Mouse (Mus musculus) kidney, postnatal 0 days (tissue): ENCODE data around the gene Jam3. TPM values are rescaled to one million over a fixed set of nuclear protein-coding genes. Genes with fewer than 3 reads are reported as not detected.
A peak's percentile ranks its signal among the peaks of the same experiment; 100 is the strongest.

ENCODE experiments used
- ATAC-seq: fragments of 200-750 bp; cut with Nextera tagmentation; replicated peaks from 2 replicates; pipeline ENCODE4 v1.8.0; 2017; ENCODE audit warnings: low read depth, moderate number of reproducible peaks, moderate TSS enrichment, moderate library complexity; ENCODE audit not compliant: low FRiP score
- DNase-seq: peaks from one replicate; pipeline ENCODE4 v3.0.0-alpha.2; 2016; ENCODE audit warnings: low spot score
- H3K27ac ChIP-seq: fragments of 300-500 bp; sonication (generic); 2 replicates; pipeline ENCODE4 v1.5.1; 2014; ENCODE audit warnings: mild to moderate bottlenecking
- H3K27me3 ChIP-seq: fragments of 300-500 bp; sonication (generic); 2 replicates; pipeline ENCODE4 v1.6.1; 2014; ENCODE audit warnings: low read length, mixed read lengths; ENCODE audit not compliant: insufficient read depth
- H3K36me3 ChIP-seq: fragments of 300-500 bp; sonication (generic); 2 replicates; pipeline ENCODE4 v1.6.1; 2014; ENCODE audit warnings: low read length, mixed read lengths; ENCODE audit not compliant: insufficient read depth
- H3K4me1 ChIP-seq: fragments of 300-500 bp; sonication (generic); replicated peaks from 2 replicates; pipeline ENCODE4 v1.6.1; 2014; ENCODE audit warnings: antibody characterized with exemption, low read length, mixed read lengths; ENCODE audit not compliant: insufficient read depth
- H3K4me2 ChIP-seq: fragments of 300-500 bp; sonication (generic); 2 replicates; pipeline ENCODE4 v1.6.1; 2014; ENCODE audit warnings: mild to moderate bottlenecking, low read length, moderate library complexity, mixed read lengths
- H3K4me3 ChIP-seq: fragments of 300-500 bp; sonication (generic); replicated peaks from 2 replicates; pipeline ENCODE4 v1.5.1; 2014; ENCODE audit warnings: low read depth, low read length
- H3K9ac ChIP-seq: fragments of 300-500 bp; sonication (generic); 2 replicates; pipeline ENCODE4 v1.6.1; 2014; ENCODE audit warnings: low read depth, low read length
- H3K9me3 ChIP-seq: fragments of 300-500 bp; sonication (generic); replicated peaks from 2 replicates; pipeline ENCODE4 v1.6.1; 2016; ENCODE audit warnings: low read length, inconsistent platforms, mixed read lengths
- CTCF ChIP-seq: IDR thresholded peaks from 2 replicates; pipeline ENCODE4 v1.5.1; 2016; ENCODE audit warnings: antibody characterized with exemption, low read depth, mild to moderate bottlenecking, moderate library complexity
- WGBS: fragments of 180-500 bp; shearing (Covaris S2); extraction: QIAGEN DNeasy Blood & Tissue Kit; methylation state at CpG from one replicate; pipeline ENCODE4 v1.1.7; 2014; 5-methylcytosine and 5-hydroxymethylcytosine counted together
- polyA plus RNA-seq: library from polyadenylated mRNA; unstranded; fragments of >200 nt; fragmentation: Nextera tagmentation; extraction: Ambion mirVana; gene quantifications from 2 replicates; pipeline ENCODE4 v1.2.1, GENCODE M21; 2015

The Jam3 gene
- polyA plus RNA-seq, 1 experiment from 2014 or later, result 56.8 TPM

DNA sequence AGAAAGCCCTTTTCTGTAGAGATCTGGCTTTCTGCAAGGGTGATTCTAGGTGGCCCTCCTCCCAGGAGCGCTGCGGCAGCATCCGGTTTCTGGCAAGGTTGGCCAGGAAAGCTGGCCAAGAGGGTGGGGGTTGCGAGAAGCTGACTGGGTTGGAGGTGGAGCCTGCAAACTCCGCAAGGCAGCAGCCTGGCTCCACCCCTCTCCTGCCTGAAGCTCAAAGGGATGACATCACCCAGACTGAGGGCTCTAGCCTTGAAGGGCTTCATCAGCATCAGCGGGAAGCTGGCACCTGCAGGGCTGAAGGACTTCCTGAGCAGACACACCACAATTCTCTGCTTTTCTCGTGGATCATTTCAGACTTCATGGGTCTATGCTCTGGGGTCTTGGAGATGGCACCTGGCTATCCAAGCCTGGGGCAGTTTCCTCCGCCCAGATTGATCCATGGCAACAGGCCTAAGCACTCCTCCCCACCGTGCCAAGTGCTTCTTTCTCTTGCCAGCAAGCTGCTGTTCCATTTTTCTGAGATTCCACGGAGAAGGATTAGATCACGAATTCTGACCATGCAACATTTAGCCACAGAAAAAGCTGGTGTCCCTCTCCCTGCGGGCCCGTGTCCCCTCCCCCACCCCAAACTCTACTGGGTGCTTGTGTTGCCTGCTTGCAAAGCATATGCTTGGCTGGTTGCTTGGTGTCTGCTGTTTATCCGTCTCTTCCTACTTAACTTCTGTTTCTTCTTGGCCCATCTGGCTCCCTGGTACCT is 37.0 kb upstream of the Jam3 start:
- H3K36me3 ChIP-seq, result no peaks in the 10 kb centered on the region
- H3K4me3 ChIP-seq, result 0 out of 2 replicates have a peak overlapping the region, but pooled peaks have one; percentile 13
- no peaks in the 10 kb centered on the region for H3K9me3 ChIP-seq
- H3K27me3 ChIP-seq, result no peaks in the 10 kb centered on the region
- ATAC-seq (peak; percentile 94), DNase-seq (peak; percentile 92)
- peak overlapping the region; percentile 68 for H3K27ac ChIP-seq
- peaks cover 18% of the 10 kb centered on the region; the same call in 1 of the 2 replicates for H3K4me1 ChIP-seq
- no peak for TF ChIP-seq CTCF
- 14% methylated on average over 14 of the region's 14 CpGs for WGBS
- H3K9ac ChIP-seq, result peak overlapping the region; percentile 40; the same call in 1 of the 2 replicates
- H3K4me2 ChIP-seq, result peak overlapping the region; percentile 62

DNA sequence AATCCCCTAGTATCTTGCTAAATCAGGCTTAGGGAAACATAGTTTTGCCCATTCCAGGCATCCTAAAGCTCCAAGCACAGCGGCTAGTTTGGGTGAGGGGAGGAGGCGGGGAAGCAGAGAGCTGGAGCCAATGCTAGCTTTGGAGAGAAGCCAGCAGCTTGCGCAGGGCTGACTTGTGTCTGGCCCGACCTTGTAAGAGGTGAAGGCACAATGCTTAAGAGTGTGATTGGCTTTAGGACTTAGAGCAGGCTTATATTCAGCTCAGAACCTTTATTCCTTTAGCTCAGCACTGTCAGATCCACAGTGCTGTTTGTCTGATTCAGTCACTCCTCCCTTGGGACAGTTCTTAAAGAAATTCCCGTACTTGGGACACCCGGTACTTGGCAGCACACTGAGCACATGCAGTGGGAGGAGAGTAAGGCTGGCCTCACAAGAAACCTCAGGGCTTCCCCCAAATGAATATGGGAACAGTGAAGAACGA is 36.3 kb upstream of the Jam3 start:
- DNase-seq (peak; percentile 67), ATAC-seq (peak; percentile 23)
- Histone ChIP-seq H3K4me1 (peaks cover 18% of the 10 kb centered on the region; the same call in 1 of the 2 replicates), H3K9ac (peak overlapping the region; percentile 40; the same call in 1 of the 2 replicates), H3K4me2 (peak overlapping the region; percentile 62), H3K9me3 (no peaks in the 10 kb centered on the region), H3K27me3 (no peaks in the 10 kb centered on the region), H3K36me3 (no peaks in the 10 kb centered on the region), H3K27ac (peak overlapping the region; percentile 68), H3K4me3 (0 out of 2 replicates have a peak overlapping the region, but pooled peaks have one; percentile 13)
- WGBS, result 2% methylated on average over 7 of the region's 7 CpGs
- TF ChIP-seq CTCF, result no peak

DNA sequence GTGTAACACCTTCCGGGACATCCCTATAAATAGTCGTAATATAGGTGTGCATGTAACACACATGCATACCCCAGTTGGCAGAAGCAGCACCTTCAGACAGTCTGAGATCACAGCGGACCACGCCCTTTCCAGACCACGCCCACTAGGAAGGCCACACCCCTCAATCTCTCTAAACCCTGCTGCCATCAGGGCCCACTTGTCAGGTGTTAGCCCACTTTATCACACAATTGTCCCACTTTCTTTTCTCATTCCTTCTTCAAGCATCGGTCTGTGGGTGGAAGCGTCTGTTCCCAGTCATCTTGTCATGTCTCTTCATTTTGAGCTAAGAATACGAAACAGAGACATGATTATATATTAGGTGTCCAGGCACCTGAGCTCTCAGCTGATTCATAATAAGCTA is 35.2 kb upstream of the Jam3 start:
- peaks cover 18% of the 10 kb centered on the region; the same call in 1 of the 2 replicates for H3K4me1 ChIP-seq
- TF ChIP-seq CTCF, result no peak
- H3K27ac ChIP-seq, result no peak overlapping the region
- H3K4me3 ChIP-seq, result no peak overlapping the region
- H3K9me3 ChIP-seq, result no peaks in the 10 kb centered on the region
- no peaks in the 10 kb centered on the region for H3K27me3 ChIP-seq
- no peak overlapping the region for H3K4me2 ChIP-seq
- no peaks in the 10 kb centered on the region for H3K36me3 ChIP-seq
- WGBS, result 81% methylated on average over 8 of the region's 8 CpGs
- H3K9ac ChIP-seq, result no peak overlapping the region
- DNase-seq (no peak), ATAC-seq (no peak)

DNA sequence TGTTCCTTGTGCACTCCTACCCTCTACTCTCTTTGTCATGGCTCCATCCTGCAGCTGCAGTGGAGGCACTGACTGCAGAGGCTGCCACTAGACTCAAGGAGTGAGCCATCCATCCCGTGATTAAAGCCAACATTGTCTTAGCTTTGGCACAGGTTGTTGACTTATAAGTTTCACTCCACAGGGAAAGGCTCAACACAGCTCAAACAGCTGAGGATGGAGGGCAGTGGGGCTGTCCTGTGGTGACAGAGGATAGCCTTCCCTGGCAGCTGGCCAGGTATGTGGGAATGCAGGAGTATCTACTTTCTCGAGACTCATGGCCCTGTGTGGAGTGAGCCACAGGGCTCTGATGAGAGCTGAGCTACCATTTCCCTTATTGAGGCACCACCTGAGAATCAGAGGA is 34.1 kb upstream of the Jam3 start:
- Histone ChIP-seq H3K4me2 (no peak overlapping the region), H3K27ac (no peak overlapping the region), H3K4me1 (peaks cover 18% of the 10 kb centered on the region; the same call in 1 of the 2 replicates), H3K4me3 (no peak overlapping the region), H3K9me3 (no peaks in the 10 kb centered on the region), H3K36me3 (no peaks in the 10 kb centered on the region), H3K27me3 (no peaks in the 10 kb centered on the region), H3K9ac (no peak overlapping the region)
- 48% methylated on average over 2 of the region's 2 CpGs for WGBS
- no peak for TF ChIP-seq CTCF
- DNase-seq (no peak), ATAC-seq (no peak)

DNA sequence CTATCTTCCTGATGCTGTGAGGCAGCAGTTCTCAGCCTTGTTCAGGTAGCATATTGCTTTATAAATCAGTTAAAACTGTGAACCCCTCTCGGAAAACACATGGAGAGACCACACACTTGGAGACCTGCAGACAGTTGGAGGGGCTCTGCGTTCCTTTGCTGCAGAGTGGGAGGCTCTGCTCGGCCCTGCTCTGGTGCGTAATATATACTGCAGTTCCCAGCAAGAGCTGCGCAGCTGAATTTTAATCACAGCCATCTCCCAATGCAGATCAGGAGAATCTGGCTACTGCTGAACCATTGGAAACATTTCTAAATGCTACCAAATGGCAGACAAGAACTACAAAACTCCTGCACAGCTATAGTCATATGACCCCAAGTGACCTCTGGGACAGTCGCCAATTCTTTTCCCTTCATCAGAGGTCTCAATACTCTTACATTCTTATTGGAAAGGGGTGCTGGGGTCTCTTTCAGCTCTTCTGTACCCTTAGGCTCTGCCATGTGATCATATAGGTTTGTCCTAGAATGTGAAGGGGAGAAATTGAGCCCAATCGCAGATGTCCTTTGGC is 33.5 kb upstream of the Jam3 start:
- no peak overlapping the region for H3K9ac ChIP-seq
- ATAC-seq, result no peak

DNA sequence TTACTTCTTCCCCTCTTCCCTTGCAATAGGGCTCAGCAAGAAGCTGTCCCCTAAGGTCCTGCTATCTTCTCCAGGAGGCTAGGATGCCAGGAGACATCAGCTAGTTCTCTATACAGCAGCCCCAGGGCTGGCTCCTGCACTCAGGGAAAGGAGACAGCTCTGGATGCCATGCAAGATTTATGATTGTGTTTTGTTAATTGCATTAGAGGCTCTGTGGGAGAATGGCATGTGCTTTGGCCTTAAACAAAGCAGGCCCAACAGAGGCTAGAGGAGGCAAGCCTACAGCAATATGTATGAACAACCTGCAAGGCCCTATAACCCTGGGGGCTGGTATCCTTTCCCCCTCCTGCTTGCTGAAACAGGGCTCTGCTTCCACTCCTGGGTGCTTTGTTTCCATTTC is 30.6 kb upstream of the Jam3 start:
- H3K36me3 ChIP-seq, result no peaks in the 10 kb centered on the region
- no peak for ATAC-seq
- no peak overlapping the region for H3K9ac ChIP-seq
- H3K4me2 ChIP-seq, result no peak overlapping the region
- H3K27me3 ChIP-seq, result no peaks in the 10 kb centered on the region
- no peaks in the 10 kb centered on the region for H3K9me3 ChIP-seq
- H3K27ac ChIP-seq, result no peak overlapping the region
- no peaks in the 10 kb centered on the region for H3K4me1 ChIP-seq
- H3K4me3 ChIP-seq, result no peak overlapping the region
- TF ChIP-seq CTCF, result no peak
- DNase-seq, result no peak

More for the DNA sequence above, 33.5 kb upstream of the Jam3 start:
- DNase-seq, result no peak
- no peaks in the 10 kb centered on the region for H3K9me3 ChIP-seq
- H3K4me1 ChIP-seq, result peaks cover 18% of the 10 kb centered on the region; the same call in 1 of the 2 replicates
- no peaks in the 10 kb centered on the region for H3K27me3 ChIP-seq
- 80% methylated on average over 7 of the region's 7 CpGs for WGBS
- no peak overlapping the region for H3K4me2 ChIP-seq
- H3K4me3 ChIP-seq, result no peak overlapping the region
- H3K36me3 ChIP-seq, result no peaks in the 10 kb centered on the region
- no peak for TF ChIP-seq CTCF
- H3K27ac ChIP-seq, result no peak overlapping the region
